9 mouse cellular contexts compared by ENCODE assay signal in the genomic region with DNA sequence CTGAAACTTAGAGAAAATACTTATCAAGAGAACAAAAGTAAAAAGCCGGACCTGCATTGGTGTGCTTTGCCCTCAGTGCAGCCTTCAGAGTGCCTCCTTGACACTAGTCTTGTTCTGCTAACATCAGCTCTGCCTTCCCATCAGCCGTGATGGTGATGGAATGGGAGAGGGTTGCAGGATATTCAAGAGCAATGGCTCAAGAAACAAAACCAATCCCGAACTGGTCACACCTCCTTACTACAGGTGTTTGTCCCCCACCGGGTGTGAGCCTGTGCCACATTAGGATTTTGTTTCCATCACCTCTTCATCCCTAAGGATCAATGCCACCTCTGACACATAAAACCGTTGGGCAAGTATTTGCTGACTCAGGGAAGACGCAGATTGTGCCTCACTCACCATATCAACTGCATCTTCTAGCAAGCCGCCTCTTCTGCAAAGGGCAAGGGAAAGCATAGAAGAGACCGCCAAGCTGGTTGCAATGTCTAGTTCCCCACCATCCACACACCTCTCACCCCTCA. TPM values are rescaled to one million over a fixed set of nuclear protein-coding genes. Genes with fewer than 3 reads are reported as not detected.
DNase-seq lines count a peak whose midpoint lies in the region; ATAC-seq and TF ChIP-seq lines count a peak whose summit lies in the region.
"Had no signal": no experiment of that assay in that cellular context is flagged by ENCODE, and none has a peak within 500 bp of the region (broad histone marks: within the 10 kb centered on the region; RNA-seq: fewer than 3 reads in every experiment).

No protein-coding gene starts in this region.

- H3K4me2 ChIP-seq in lung, embryonic 14.5 days = peak overlapping the region; percentile 85
- H3K4me2 ChIP-seq in intestine, embryonic 16.5 days (ENCODE audit: low read depth, low read length) = peak overlapping the region; percentile 82; the same call in 1 of the 2 replicates
- peak overlapping the region; percentile 88 for H3K4me2 ChIP-seq in stomach, embryonic 14.5 days (replicated peaks; ENCODE audit: low read depth, low read length)

- H3K9me3 ChIP-seq in lung, embryonic 14.5 days (ENCODE audit: low read depth, low read length) = no peaks in the 10 kb centered on the region
- H3K9me3 ChIP-seq in intestine, embryonic 16.5 days (ENCODE audit: control insufficient read depth, low read length) = no peaks in the 10 kb centered on the region
- H3K9me3 ChIP-seq in stomach, embryonic 14.5 days (ENCODE audit: control insufficient read depth, low read depth, low read length) = no peaks in the 10 kb centered on the region
- H3K9me3 ChIP-seq: liver, embryonic 15.5 days had no signal

- 0 out of 2 replicates have a peak, but pooled peaks have one; percentile 3 for ATAC-seq in cerebellum, adult (ENCODE audit: insufficient number of reproducible peaks, low FRiP score, low TSS enrichment)
- no peak for ATAC-seq in lung, embryonic 14.5 days (ENCODE audit: insufficient read depth)
- no peak for ATAC-seq in intestine, embryonic 16.5 days
- no peak for ATAC-seq in stomach, embryonic 14.5 days (ENCODE audit: insufficient number of reproducible peaks, insufficient read depth, low FRiP score, low read depth)

- no peaks in the 10 kb centered on the region for H3K36me3 ChIP-seq in lung, embryonic 14.5 days (ENCODE audit: insufficient read depth)
- H3K36me3 ChIP-seq in intestine, embryonic 16.5 days (ENCODE audit: control insufficient read depth, insufficient read depth, low read length) = no peaks in the 10 kb centered on the region
- H3K36me3 ChIP-seq in stomach, embryonic 14.5 days (ENCODE audit: control insufficient read depth, insufficient read depth, low read length) = no peaks in the 10 kb centered on the region
- H3K36me3 ChIP-seq: liver, embryonic 15.5 days had no signal

- 41% methylated on average over 8 of the region's 8 CpGs for WGBS in lung, embryonic 14.5 days
- WGBS in intestine, embryonic 16.5 days = 53% methylated on average over 8 of the region's 8 CpGs
- WGBS in stomach, embryonic 14.5 days = 55% methylated on average over 8 of the region's 8 CpGs

- no peak for TF ChIP-seq CTCF in lung, embryonic 14.5 days (IDR thresholded peaks at IDR 0.05; ENCODE audit: low read depth)

- no peaks in the 10 kb centered on the region for H3K4me1 ChIP-seq in lung, embryonic 14.5 days (ENCODE audit: insufficient read depth)
- H3K4me1 ChIP-seq in intestine, embryonic 16.5 days (ENCODE audit: control insufficient read depth, insufficient read depth, low read length) = peaks cover 2% of the 10 kb centered on the region; the same call in 1 of the 2 replicates
- H3K4me1 ChIP-seq in stomach, embryonic 14.5 days (ENCODE audit: control insufficient read depth, insufficient read depth, low read length) = 0 out of 2 replicates have a peak, but pooled peaks cover 8% of the 10 kb centered on the region
- H3K4me1 ChIP-seq: liver, embryonic 15.5 days had no signal

- peaks cover 27% of the 10 kb centered on the region for H3K27me3 ChIP-seq in lung, embryonic 14.5 days (ENCODE audit: insufficient read depth, low read length)
- 0 out of 2 replicates have a peak, but pooled peaks cover 3% of the 10 kb centered on the region for H3K27me3 ChIP-seq in intestine, embryonic 16.5 days (replicated peaks; ENCODE audit: control insufficient read depth, insufficient read depth, low read length)
- peaks cover 9% of the 10 kb centered on the region; the same call in 1 of the 2 replicates for H3K27me3 ChIP-seq in stomach, embryonic 14.5 days (ENCODE audit: control insufficient read depth, insufficient read depth, low read length)

- no peak for DNase-seq in cerebellum, adult 11 months
- DNase-seq in lung, embryonic 14.5 days = no peak
- no peak for DNase-seq in lung, postnatal 4 days
- DNase-seq in kidney, adult 9 months = no peak
- no peak for DNase-seq in adrenal gland, postnatal 25 days

- 0 out of 2 replicates have a peak overlapping the region, but pooled peaks have one; percentile 39 for H3K4me3 ChIP-seq in lung, embryonic 14.5 days (ENCODE audit: low read depth, low read length)
- peak overlapping the region; percentile 49; the same call in 1 of the 2 replicates for H3K4me3 ChIP-seq in intestine, embryonic 16.5 days (ENCODE audit: low read length)
- peak overlapping the region; percentile 49 for H3K4me3 ChIP-seq in stomach, embryonic 14.5 days (ENCODE audit: low read depth, low read length)
- H3K4me3 ChIP-seq: liver, embryonic 15.5 days had no signal

- no peak overlapping the region for H3K9ac ChIP-seq in lung, embryonic 14.5 days
- no peak overlapping the region for H3K9ac ChIP-seq in intestine, embryonic 16.5 days (ENCODE audit: low read depth, low read length)
- no peak overlapping the region for H3K9ac ChIP-seq in stomach, embryonic 14.5 days (replicated peaks; ENCODE audit: low read depth, low read length)
- H3K9ac ChIP-seq: liver, embryonic 15.5 days had no signal

- H3K27ac ChIP-seq in lung, embryonic 14.5 days (ENCODE audit: low read depth) = no peak overlapping the region
- H3K27ac ChIP-seq in intestine, embryonic 16.5 days (ENCODE audit: low read length) = no peak overlapping the region
- no peak overlapping the region for H3K27ac ChIP-seq in stomach, embryonic 14.5 days (ENCODE audit: low read length)
- H3K27ac ChIP-seq: liver, embryonic 15.5 days had no signal

RNA-seq across cellular contexts. Expression of a gene that starts 1.4 kb away (rescaled TPM):
- polyA plus RNA-seq in lung, embryonic 14.5 days (2014; fragmentation: Nextera tagmentation; extraction: Ambion mirVana) = 0.37 and 0.95 TPM in 2 replicates
- polyA plus RNA-seq in intestine, embryonic 16.5 days (2015; fragmentation: Nextera tagmentation; extraction: Ambion mirVana) = 0.61 and 0.76 TPM in 2 replicates
- polyA plus RNA-seq in stomach, embryonic 14.5 days (2014; fragmentation: Nextera tagmentation; extraction: Ambion mirVana) = 7.2 and 7.4 TPM in 2 replicates
- total RNA-seq in adrenal gland, postnatal 25 days (2021) = 0.19 and 0.30 TPM in 2 replicates
